Mouse (Mus musculus) olfactory bulb, adult 2 months (tissue): Measurements from ENCODE around the gene Itgb7. TPM values are rescaled to one million over a fixed set of nuclear protein-coding genes. Genes with fewer than 3 reads are reported as not detected.
A peak's percentile ranks its signal among the peaks of the same experiment; 100 is the strongest.

Experiments used
- H3K27ac ChIP-seq: fragments of 200-500 bp; 2 replicates; pipeline ENCODE4 v1.5.1; 2012; ENCODE audit warnings: low read depth, low read length; ENCODE audit not compliant: insufficient read depth
- H3K4me1 ChIP-seq: fragments of 200-500 bp; 2 replicates; pipeline ENCODE4 v1.6.1; 2012; ENCODE audit warnings: low read length; ENCODE audit not compliant: control insufficient read depth, insufficient read depth
- H3K4me3 ChIP-seq: fragments of 200-500 bp; 2 replicates; pipeline ENCODE4 v1.5.1; 2012; ENCODE audit warnings: mild to moderate bottlenecking, low read depth, low read length, moderate library complexity; ENCODE audit not compliant: insufficient read depth
- CTCF ChIP-seq: fragments of 200-500 bp; IDR thresholded peaks from 2 replicates; pipeline ENCODE4 v1.5.1; 2012; ENCODE audit warnings: low read depth, mild to moderate bottlenecking, low read length, moderate library complexity; ENCODE audit not compliant: insufficient read depth
- POLR2A ChIP-seq: fragments of 200-500 bp; IDR thresholded peaks from 2 replicates; pipeline ENCODE4 v1.6.1; 2012; ENCODE audit warnings: mild to moderate bottlenecking, low read depth, low read length, moderate library complexity; ENCODE audit not compliant: insufficient read depth
- WGBS: fragments of 180-500 bp; shearing (Covaris S2); methylation state at CpG from one replicate; pipeline ENCODE4 v1.1.7; 2018; 5-methylcytosine and 5-hydroxymethylcytosine counted together
- polyA plus RNA-seq: library from polyadenylated mRNA; stranded (reverse); fragments of >200 nt; gene quantifications from 2 replicates; pipeline ENCODE4 v1.2.4, GENCODE M21; 2012; ENCODE audit warnings: low replicate concordance; ENCODE audit not compliant: missing spikeins, insufficient read depth, insufficient read length

Itgb7 gene
- polyA plus RNA-seq, 1 experiment, result not detected

DNA sequence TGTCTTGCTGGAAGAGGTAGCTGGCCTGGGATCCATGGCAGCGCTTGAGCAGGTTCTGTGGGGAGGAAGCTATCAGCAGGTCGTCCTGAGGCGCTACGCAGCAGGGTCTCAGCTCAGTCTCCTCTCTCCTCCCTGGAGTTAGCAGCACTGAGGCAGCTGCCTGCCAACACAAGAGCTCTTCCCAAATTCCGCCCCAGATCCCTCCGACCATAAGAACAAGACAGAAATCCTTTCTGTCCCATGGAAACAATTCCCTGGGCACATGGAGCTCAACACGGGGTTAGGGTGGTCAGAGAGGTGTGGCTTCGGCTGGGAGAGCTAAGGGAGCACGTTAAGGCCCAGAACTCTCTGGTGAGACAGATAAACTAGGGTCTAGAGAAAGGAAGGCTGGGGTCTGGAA is 52.6 kb downstream of the Itgb7 start:
- WGBS, result 88% methylated on average over 9 of the region's 9 CpGs
- H3K4me1 ChIP-seq, result no peaks in the 10 kb centered on the region
- no peak overlapping the region for H3K27ac ChIP-seq
- H3K4me3 ChIP-seq, result no peak overlapping the region
- TF ChIP-seq POLR2A, result no peak

DNA sequence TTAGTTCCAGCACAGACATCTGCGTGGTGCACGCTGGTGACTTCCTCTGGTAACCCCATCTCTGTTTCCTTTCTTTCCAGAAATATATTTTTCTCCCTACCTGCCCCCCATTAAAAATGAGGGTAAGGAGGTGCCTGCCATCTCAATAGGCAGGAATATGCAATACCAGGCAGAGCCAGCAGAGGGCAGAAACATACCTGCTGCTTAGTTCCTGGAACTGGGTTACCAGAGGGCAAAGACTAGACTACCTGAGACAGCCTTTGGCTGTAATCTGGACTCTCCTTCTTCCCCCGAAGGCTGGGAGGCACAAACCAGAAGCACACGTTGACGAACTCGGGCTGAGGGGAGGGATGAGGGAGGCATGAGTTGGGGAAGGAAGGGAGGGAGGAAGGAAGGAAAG is 53.5 kb downstream of the Itgb7 start:
- Histone ChIP-seq H3K4me3 (no peak overlapping the region), H3K4me1 (no peaks in the 10 kb centered on the region), H3K27ac (no peak overlapping the region)
- TF ChIP-seq POLR2A, result no peak
- TF ChIP-seq CTCF, result 0 out of 2 replicates have a peak, but pooled peaks have one; percentile 39
- 13% methylated on average over 6 of the region's 6 CpGs for WGBS

DNA sequence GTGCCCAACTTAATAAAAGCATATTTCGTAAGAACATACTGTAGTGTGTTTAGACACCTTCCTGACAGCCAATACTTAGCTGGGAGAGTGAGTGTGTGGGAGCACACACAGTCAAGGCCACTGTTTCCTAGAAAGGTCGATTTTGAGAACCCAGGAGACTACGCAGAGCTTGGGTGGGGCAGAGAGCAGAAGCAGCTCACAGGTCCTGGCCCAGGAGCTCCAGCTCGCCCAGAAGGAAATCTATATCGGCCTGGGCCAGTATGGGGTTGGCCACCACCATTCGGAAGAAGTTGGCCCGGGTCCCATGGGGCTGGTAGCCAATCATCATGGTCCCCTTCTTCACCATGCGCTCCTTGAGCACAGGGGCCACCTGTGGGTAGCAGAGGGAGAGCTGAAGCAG is 54.3 kb downstream of the Itgb7 start:
- Histone ChIP-seq H3K4me3 (no peak overlapping the region), H3K4me1 (no peaks in the 10 kb centered on the region), H3K27ac (no peak overlapping the region)
- no peak for TF ChIP-seq POLR2A
- TF ChIP-seq CTCF, result no peak
- WGBS, result 89% methylated on average over 8 of the region's 8 CpGs

DNA sequence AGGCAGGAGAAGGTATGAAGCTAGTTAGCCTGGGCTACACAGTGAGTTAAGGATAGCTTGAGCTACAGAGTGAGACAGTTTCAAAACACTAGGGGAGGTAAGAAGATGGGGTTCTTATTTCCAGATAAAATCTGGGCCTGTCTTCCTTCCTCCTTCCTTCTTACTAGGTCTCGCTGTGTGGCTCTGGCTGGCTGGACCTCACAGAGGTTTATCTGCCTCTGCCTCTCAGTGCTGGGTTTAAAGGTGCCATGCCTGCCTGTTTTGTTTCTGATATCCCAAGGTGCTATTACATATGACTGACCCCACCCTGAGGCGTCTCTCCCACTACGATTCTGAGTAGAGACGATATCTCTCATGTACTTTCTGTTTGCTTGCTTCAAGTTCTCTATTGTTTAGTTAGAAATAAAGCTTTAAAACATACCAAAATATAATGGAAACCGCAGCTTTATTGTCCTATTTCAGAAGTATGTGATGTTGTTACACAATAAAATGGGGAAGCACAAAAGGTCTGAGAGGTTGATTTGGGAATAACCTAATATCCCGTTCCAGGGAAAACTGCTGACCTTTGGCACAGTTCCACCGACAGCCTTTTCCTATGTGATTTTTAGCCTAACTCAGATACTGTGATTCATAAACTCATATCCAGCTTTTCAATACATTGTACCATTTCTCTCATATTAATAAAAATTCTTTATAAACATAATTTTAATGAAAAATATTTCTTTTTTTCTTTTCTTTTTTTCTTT is 55.0 kb downstream of the Itgb7 start:
- 85% methylated on average over 7 of the region's 7 CpGs for WGBS
- no peaks in the 10 kb centered on the region for H3K4me1 ChIP-seq
- H3K27ac ChIP-seq, result no peak overlapping the region
- no peak overlapping the region for H3K4me3 ChIP-seq
- TF ChIP-seq POLR2A, result no peak
- TF ChIP-seq CTCF, result no peak

DNA sequence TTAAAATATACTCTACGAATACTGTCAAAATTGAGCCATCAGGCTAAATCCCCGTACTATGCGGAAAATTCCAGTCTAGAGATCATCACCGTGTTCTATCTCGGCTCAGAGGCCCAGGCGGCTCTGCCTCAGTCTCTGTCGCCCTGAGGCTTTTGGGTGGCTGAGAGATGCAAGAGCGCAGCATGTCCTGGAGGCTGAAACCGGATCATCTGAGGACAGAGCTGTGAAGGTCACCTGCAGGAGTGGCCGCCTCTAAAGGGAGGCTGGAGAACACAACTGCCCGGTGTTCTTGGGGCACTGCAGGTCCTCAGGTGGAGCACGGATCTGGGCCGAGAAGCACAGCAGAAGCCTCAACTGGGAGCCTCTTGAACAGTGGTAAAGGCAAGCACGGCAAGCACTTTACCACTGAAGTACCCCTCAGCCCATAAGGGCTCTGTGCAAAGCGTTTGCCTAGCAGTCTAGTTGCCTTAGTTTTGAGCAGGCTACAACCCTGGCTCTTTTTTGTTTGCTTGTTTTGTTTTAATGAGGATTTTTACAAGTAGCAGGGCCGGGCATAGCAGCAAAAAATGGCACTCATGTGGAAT is 55.9 kb downstream of the Itgb7 start:
- Histone ChIP-seq H3K27ac (no peak overlapping the region), H3K4me1 (no peaks in the 10 kb centered on the region), H3K4me3 (no peak overlapping the region)
- no peak for TF ChIP-seq CTCF
- TF ChIP-seq POLR2A, result no peak
- WGBS, result 91% methylated on average over 16 of the region's 16 CpGs

DNA sequence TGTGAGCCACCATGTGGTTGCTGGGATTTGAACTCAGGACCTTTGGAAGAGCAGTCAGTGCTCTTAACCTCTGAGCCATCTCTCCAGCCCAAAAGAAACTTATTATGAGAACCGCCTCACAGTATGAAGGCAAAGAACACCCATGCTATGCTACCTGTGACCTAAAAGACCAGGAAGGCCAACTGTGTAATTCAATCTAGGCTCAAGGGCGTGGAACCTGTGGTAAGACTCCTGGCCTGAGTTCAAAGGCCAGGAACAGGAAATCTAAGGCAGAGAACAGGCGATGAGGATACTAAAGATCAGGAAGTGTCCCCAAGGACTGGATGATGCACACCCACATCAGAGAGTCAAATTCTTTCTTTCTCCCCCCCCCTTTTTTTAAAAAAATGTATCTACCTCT is 58.2 kb downstream of the Itgb7 start:
- no peaks in the 10 kb centered on the region for H3K4me1 ChIP-seq
- no peak overlapping the region for H3K4me3 ChIP-seq
- no peak overlapping the region for H3K27ac ChIP-seq
- WGBS, result 91% methylated on average over 3 of the region's 3 CpGs
- TF ChIP-seq POLR2A, result no peak
- no peak for TF ChIP-seq CTCF

DNA sequence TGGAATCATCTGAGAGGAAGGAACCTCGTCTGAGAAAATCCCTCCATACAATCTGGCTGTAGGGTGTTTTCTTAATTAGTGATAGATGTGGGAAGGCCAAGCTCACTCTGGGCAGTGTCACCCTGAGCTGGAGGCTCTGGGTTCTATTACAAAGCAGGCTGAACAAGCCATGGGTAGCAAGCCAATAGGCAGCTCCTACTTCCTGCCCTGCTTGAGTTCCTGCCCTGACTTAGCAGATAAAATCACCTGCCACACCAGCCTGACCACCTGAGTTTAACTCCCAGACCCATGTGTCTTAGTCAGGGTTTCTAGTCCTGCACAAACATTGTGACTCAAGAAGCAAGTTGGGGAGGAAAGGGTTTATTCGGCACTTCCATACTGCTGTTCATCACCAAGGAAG is 62.7 kb downstream of the Itgb7 start:
- no peak for TF ChIP-seq POLR2A
- TF ChIP-seq CTCF, result no peak
- Histone ChIP-seq H3K4me1 (no peaks in the 10 kb centered on the region), H3K27ac (no peak overlapping the region), H3K4me3 (no peak overlapping the region)
- 69% methylated on average over 2 of the region's 2 CpGs for WGBS

DNA sequence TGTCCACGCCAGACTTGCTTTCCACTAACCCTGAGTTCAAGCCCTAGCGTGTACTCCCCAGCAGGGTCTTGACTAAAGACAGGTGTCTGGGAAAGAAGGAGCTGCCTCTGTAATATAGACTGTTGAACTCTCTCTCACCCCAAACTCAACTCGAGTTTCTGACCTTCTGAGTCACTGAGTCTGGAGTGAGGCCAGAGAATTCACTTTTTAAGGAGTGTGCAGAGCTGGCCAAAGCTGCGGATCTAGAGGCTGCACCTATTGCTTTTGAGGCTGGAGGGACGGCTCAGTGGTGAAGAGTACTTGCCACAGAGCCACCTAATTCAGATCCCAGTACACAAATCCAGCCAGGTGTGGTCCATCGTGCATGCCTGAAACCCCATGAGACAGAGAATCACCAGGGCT is 64.1 kb downstream of the Itgb7 start:
- Histone ChIP-seq H3K4me1 (no peaks in the 10 kb centered on the region), H3K4me3 (no peak overlapping the region), H3K27ac (no peak overlapping the region)
- no peak for TF ChIP-seq POLR2A
- no peak for TF ChIP-seq CTCF
- WGBS, result 72% methylated on average over 6 of the region's 6 CpGs

Other genes with a start within 250 kb of the Itgb7 start
- gene Krt8, start 227.5 kb downstream of the Itgb7 start, polyA plus RNA-seq, result not detected in 2 replicates
- gene Krt18, start 203.8 kb downstream of the Itgb7 start, polyA plus RNA-seq, result not detected in 2 replicates
- 618 TPM in 1 of 2 replicates, not detected in the other for gene Eif4b, start 158.2 kb downstream of the Itgb7 start, polyA plus RNA-seq
- not detected in 2 replicates for gene Tns2, start 131.5 kb downstream of the Itgb7 start, polyA plus RNA-seq
- gene Spryd3, start 95.7 kb downstream of the Itgb7 start, polyA plus RNA-seq, result not detected in 2 replicates
- gene Igfbp6, start 87.6 kb downstream of the Itgb7 start, polyA plus RNA-seq, result not detected in 2 replicates
- not detected in 2 replicates for gene Soat2, start 81.4 kb downstream of the Itgb7 start, polyA plus RNA-seq
- gene Zfp740, start 28.7 kb downstream of the Itgb7 start, polyA plus RNA-seq, result 123 TPM in 1 of 2 replicates, not detected in the other
- not detected in 2 replicates for gene Csad, start 27.2 kb downstream of the Itgb7 start, polyA plus RNA-seq
- gene Rarg, start 25.6 kb upstream of the Itgb7 start, polyA plus RNA-seq, result not detected in 2 replicates
- not detected in 2 replicates for gene Gm9918, start 38.6 kb upstream of the Itgb7 start, polyA plus RNA-seq
- not detected in 2 replicates for gene Mfsd5, start 47.5 kb upstream of the Itgb7 start, polyA plus RNA-seq
- gene Espl1, start 64.3 kb upstream of the Itgb7 start, polyA plus RNA-seq, result not detected in 2 replicates
- gene Pfdn5, start 94.2 kb upstream of the Itgb7 start, polyA plus RNA-seq, result 1,008 TPM in 1 of 2 replicates, not detected in the other
- not detected in 2 replicates for gene Myg1, start 99.8 kb upstream of the Itgb7 start, polyA plus RNA-seq
- gene Aaas, start 118.8 kb upstream of the Itgb7 start, polyA plus RNA-seq, result not detected in 2 replicates
- not detected in 2 replicates for gene Sp7, start 135.2 kb upstream of the Itgb7 start, polyA plus RNA-seq
- gene Sp1, start 174.2 kb upstream of the Itgb7 start, polyA plus RNA-seq, result 98.4 TPM in 1 of 2 replicates, not detected in the other
- gene Amhr2, start 213.4 kb upstream of the Itgb7 start, polyA plus RNA-seq, result not detected in 2 replicates
- gene Prr13, start 227.1 kb upstream of the Itgb7 start, polyA plus RNA-seq, result not detected in 2 replicates
- gene Pcbp2, start 238.6 kb upstream of the Itgb7 start, polyA plus RNA-seq, result 834 and 975 TPM in 2 replicates